Mouse (Mus musculus) intestine, postnatal 0 days (tissue): Measurements from ENCODE around the gene Olfr150. TPM values are rescaled to one million over a fixed set of nuclear protein-coding genes. Genes with fewer than 3 reads are reported as not detected.
"Not testable (repeated sequence)": the region's sequence is repeated elsewhere in the genome, so short reads cannot be mapped to it uniquely, and the experiment has no call there.

Experiments
- ATAC-seq: fragments of 200-750 bp; cut with Nextera tagmentation; 2 replicates; pipeline ENCODE4 v1.8.0; 2017; ENCODE audit warnings: mild to moderate bottlenecking, moderate TSS enrichment, moderate library complexity
- H3K27ac ChIP-seq: fragments of 300-500 bp; sonication (generic); 2 replicates; pipeline ENCODE4 v1.5.1; 2014; ENCODE audit warnings: mild to moderate bottlenecking, low read depth, low read length, moderate library complexity
- H3K27me3 ChIP-seq: fragments of 300-500 bp; sonication (generic); replicated peaks from 2 replicates; pipeline ENCODE4 v1.6.1; 2014; ENCODE audit warnings: low read length, mixed read lengths; ENCODE audit not compliant: control insufficient read depth, insufficient read depth
- H3K36me3 ChIP-seq: fragments of 300-500 bp; sonication (generic); 2 replicates; pipeline ENCODE4 v1.6.1; 2014; ENCODE audit warnings: mild to moderate bottlenecking, moderate library complexity; ENCODE audit not compliant: control insufficient read depth, insufficient read depth
- H3K4me1 ChIP-seq: fragments of 300-500 bp; sonication (generic); replicated peaks from 2 replicates; pipeline ENCODE4 v1.6.1; 2014; ENCODE audit warnings: antibody characterized with exemption, low read length, mixed read lengths; ENCODE audit not compliant: control insufficient read depth, insufficient read depth
- H3K4me2 ChIP-seq: fragments of 300-500 bp; sonication (generic); replicated peaks from 2 replicates; pipeline ENCODE4 v1.6.1; 2014; ENCODE audit warnings: low read depth, mild to moderate bottlenecking, moderate library complexity
- H3K4me3 ChIP-seq: fragments of 300-500 bp; sonication (generic); 2 replicates; pipeline ENCODE4 v1.5.1; 2014; ENCODE audit warnings: low read depth, low read length
- H3K9ac ChIP-seq: fragments of 300-500 bp; sonication (generic); 2 replicates; pipeline ENCODE4 v1.6.1; 2014; ENCODE audit warnings: mild to moderate bottlenecking, low read depth, low read length
- H3K9me3 ChIP-seq: fragments of 300-500 bp; sonication (generic); 2 replicates; pipeline ENCODE4 v1.6.1; 2016; ENCODE audit warnings: mixed run types; ENCODE audit not compliant: control insufficient read depth
- CTCF ChIP-seq: sonication (generic); IDR thresholded peaks from 2 replicates; pipeline ENCODE4 v1.5.1; 2016; ENCODE audit warnings: low read depth, mild to moderate bottlenecking, control low read depth, antibody characterized with exemption, moderate library complexity
- WGBS: fragments of 180-500 bp; shearing (Covaris S2); extraction: QIAGEN DNeasy Blood & Tissue Kit; methylation state at CpG from one replicate; pipeline ENCODE4 v1.1.7; 2014; 5-methylcytosine and 5-hydroxymethylcytosine counted together
- polyA plus RNA-seq: library from polyadenylated mRNA; unstranded; fragments of >200 nt; fragmentation: Nextera tagmentation; extraction: Ambion mirVana; gene quantifications from 2 replicates; pipeline ENCODE4 v1.2.1, GENCODE M21; 2015

The Olfr150 gene
- polyA plus RNA-seq, result not detected in 2 replicates

- H3K27ac ChIP-seq, result no peak within 1 kb of the TSS
- no peaks in the 10 kb centered on the region for H3K4me1 ChIP-seq
- H3K4me3 ChIP-seq, result no peak within 1 kb of the TSS
- H3K36me3 ChIP-seq, result no peaks in the 10 kb centered on the region
- H3K27me3 ChIP-seq, result no peaks in the 10 kb centered on the region
- no peak within 1 kb of the TSS for H3K4me2 ChIP-seq
- no peak for ATAC-seq
- no peak within 1 kb of the TSS for H3K9ac ChIP-seq
- H3K9me3 ChIP-seq, result no peaks in the 10 kb centered on the region
- TF ChIP-seq CTCF, result no peak
These were observed at the start of gene Olfr150 for GRCm38 (mm10) chr9:39730678-39731077. Gene Olfr150, plus strand, starts transcription at chr9:39730978.

- not testable (repeated sequence) for ATAC-seq, H3K4me2 ChIP-seq
- WGBS, result 86% methylated on average over 6 of the region's 8 CpGs
These were observed 29.7 kb upstream of the Olfr150 start for GRCm38 (mm10) chr9:39701123-39701522.

DNA sequence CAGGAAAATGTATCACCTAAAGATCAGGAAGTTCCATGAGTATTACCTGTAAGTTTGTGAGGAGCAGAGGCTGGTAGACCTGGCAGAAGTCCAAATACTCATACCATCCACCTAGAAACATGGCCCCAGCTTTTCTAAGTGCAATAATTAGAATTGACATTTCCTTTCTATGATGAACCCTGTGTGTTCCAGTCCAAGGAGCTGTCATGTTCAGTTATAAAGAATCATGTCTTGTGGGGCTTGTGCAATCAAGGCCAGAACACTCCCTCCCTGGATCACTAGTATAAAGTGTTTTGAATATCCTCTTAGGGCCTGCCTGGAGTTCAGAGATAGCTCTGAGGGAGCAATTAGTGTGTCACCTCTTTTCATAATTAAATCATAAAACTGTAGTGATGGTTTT is 23.8 kb upstream of the Olfr150 start, which contains the start of gene Olfr149:
Gene Olfr149, minus strand, starts transcription at position 101 of the 400 bp plus-strand sequence.
- TF ChIP-seq CTCF, result no peak
- no peak within 1 kb of the TSS for H3K4me3 ChIP-seq
- no peaks in the 10 kb centered on the region for H3K27me3 ChIP-seq

More at GRCm38 (mm10) chr9:39701123-39701522, 29.7 kb upstream of the Olfr150 start:
- not testable (repeated sequence) for H3K9ac ChIP-seq, H3K27me3 ChIP-seq, H3K4me3 ChIP-seq, H3K4me1 ChIP-seq, H3K9me3 ChIP-seq, H3K36me3 ChIP-seq, H3K27ac ChIP-seq

GRCm38 (mm10) chr9:39708958-39709357 is 21.8 kb upstream of the Olfr150 start:
- Histone ChIP-seq H3K4me2 (no peak overlapping the region), H3K27ac (no peak overlapping the region), H3K4me1 (no peaks in the 10 kb centered on the region), H3K9me3 (no peaks in the 10 kb centered on the region), H3K4me3 (no peak overlapping the region), H3K9ac (no peak overlapping the region), H3K36me3 (no peaks in the 10 kb centered on the region), H3K27me3 (no peaks in the 10 kb centered on the region)
- ATAC-seq, result no peak
- TF ChIP-seq CTCF, result no peak
- WGBS, result 61% methylated on average over 3 of the region's 3 CpGs

More for the DNA sequence above, 23.8 kb upstream of the Olfr150 start, which contains the start of gene Olfr149:
- Histone ChIP-seq H3K36me3 (no peaks in the 10 kb centered on the region), H3K27ac (no peak within 1 kb of the TSS), H3K4me1 (no peaks in the 10 kb centered on the region), H3K4me2 (no peak within 1 kb of the TSS), H3K9me3 (no peaks in the 10 kb centered on the region), H3K9ac (no peak within 1 kb of the TSS)
- no peak for ATAC-seq

GRCm38 (mm10) chr9:39711053-39711452 is 19.7 kb upstream of the Olfr150 start, which contains the start of gene Olfr965:
Gene Olfr965, plus strand, starts transcription at chr9:39711353.
- no peaks in the 10 kb centered on the region for H3K36me3 ChIP-seq
- no peak within 1 kb of the TSS for H3K4me2 ChIP-seq
- no peak for ATAC-seq
- no peak within 1 kb of the TSS for H3K27ac ChIP-seq
- no peak within 1 kb of the TSS for H3K4me3 ChIP-seq
- no peak within 1 kb of the TSS for H3K9ac ChIP-seq
- no peaks in the 10 kb centered on the region for H3K27me3 ChIP-seq
- no peaks in the 10 kb centered on the region for H3K9me3 ChIP-seq
- TF ChIP-seq CTCF, result no peak
- no peaks in the 10 kb centered on the region for H3K4me1 ChIP-seq

DNA sequence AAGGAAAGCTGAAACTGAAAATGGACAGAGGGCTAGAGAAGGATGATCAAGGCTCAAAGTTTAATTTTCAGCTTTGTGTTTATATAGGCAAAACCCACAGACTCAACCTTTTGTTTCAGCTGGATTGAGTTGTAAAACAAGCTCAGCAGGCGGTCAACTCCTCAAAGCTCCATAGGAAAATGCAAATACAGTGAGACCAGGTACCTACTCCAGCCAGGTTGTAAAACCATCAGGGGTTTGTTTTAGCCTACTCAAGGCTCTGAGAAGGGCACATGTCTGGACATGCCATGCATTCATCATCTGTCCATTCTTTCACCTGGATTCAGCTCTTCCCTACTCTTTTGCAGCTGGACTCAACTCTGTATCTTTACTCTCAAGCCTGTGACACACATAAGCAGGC is 10.0 kb downstream of the Olfr150 start:
- no peaks in the 10 kb centered on the region for H3K27me3 ChIP-seq
- no peak overlapping the region for H3K27ac ChIP-seq
- no peak overlapping the region for H3K9ac ChIP-seq
- H3K36me3 ChIP-seq, result no peaks in the 10 kb centered on the region
- 82% methylated on average over 1 of the region's 1 CpGs for WGBS
- no peak overlapping the region for H3K4me3 ChIP-seq
- H3K4me1 ChIP-seq, result no peaks in the 10 kb centered on the region
- TF ChIP-seq CTCF, result no peak
- H3K4me2 ChIP-seq, result no peak overlapping the region
- no peak for ATAC-seq
- H3K9me3 ChIP-seq, result no peaks in the 10 kb centered on the region

GRCm38 (mm10) chr9:39745949-39746348 is 15.2 kb downstream of the Olfr150 start, which contains the start of gene Olfr967:
Gene Olfr967, plus strand, starts transcription at chr9:39746249.
- TF ChIP-seq CTCF, result no peak
- H3K4me2 ChIP-seq, result no peak within 1 kb of the TSS
- no peak within 1 kb of the TSS for H3K27ac ChIP-seq
- no peaks in the 10 kb centered on the region for H3K27me3 ChIP-seq
- no peak within 1 kb of the TSS for H3K4me3 ChIP-seq
- H3K9ac ChIP-seq, result no peak within 1 kb of the TSS
- no peaks in the 10 kb centered on the region for H3K4me1 ChIP-seq
- no peaks in the 10 kb centered on the region for H3K9me3 ChIP-seq
- no peaks in the 10 kb centered on the region for H3K36me3 ChIP-seq
- ATAC-seq, result no peak
